Mouse (Mus musculus) ZHBTc4 (cell line): Measurements from ENCODE around the gene Saa3.
"Not testable (repeated sequence)": the region's sequence is repeated elsewhere in the genome, so short reads cannot be mapped to it uniquely, and the experiment has no call there.

Source experiments
- DNase-seq: peaks from one replicate; pipeline ENCODE4 v3.0.0-alpha.2; 2011; ENCODE audit warnings: low read depth, low spot score

Gene Saa3

DNA sequence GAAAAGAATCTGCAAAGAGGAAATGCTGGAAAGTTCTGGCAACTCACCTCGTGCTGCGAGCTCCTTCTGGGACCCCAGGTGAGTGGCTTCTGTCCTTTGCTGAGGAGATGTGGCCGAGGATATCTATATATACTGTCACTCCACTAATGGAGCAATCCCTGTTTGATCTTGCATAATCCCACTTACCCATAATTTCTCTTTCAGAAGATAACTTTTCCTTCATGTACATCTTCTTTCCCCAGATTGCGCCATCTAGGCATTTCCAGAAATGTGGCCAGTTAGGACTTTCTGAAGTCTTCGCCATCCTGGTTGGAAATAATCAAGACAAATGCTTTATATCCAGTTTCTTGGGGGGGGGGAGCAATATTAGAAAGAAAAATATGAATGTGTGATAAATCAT is at the start of gene Saa3:
Gene Saa3, minus strand, starts transcription at position 101 of the 400 bp plus-strand sequence.
- DNase-seq: no peak

GRCm38 (mm10) chr7:46764672-46765071 is 49.2 kb upstream of the Saa3 start:
- DNase-seq: no peak

DNA sequence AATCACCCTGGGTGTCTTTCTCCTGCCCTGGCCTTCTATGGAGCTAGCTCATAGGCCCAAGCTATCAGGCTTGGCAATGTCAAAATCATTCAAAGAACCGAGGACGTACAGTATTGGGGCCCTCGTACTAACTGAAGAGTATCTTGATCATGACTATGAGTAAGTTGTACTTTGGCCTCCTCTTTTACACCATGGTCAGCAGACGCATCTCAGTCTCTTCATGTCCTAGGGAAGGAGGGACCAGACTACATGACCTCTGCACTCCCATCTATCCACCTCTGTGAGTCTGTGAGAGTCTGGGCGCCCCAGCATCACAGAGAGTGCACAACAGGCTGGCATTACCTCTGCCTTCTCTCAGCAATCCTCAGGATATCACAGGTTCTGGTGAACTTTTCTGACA is 47.1 kb upstream of the Saa3 start:
- DNase-seq: no peak

- peak; percentile 55 for DNase-seq
These were observed 45.7 kb upstream of the Saa3 start for GRCm38 (mm10) chr7:46761049-46761795.

DNA sequence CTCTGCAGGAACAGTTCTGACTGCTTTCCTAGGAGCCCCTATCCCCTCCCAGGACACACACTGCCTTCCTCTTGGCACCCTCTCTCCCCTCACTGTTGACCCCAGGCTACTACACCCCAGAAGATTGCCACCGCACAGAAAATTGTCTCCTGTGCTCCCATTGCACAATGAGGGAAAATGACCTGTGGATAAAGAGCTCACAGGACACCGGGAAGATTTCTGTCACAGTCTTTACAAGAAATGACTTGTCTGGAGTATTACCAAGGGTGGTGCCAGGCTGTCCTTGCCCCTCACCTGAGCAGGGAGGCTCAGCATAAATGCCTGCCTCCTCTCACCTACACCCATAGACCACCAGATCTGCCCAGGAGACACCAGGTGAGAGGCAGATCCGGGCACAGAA is 36.0 kb upstream of the Saa3 start, which contains the start of gene Saa2:
Gene Saa2, plus strand, starts transcription at position 301 of the 400 bp plus-strand sequence.
- no peak for DNase-seq

DNA sequence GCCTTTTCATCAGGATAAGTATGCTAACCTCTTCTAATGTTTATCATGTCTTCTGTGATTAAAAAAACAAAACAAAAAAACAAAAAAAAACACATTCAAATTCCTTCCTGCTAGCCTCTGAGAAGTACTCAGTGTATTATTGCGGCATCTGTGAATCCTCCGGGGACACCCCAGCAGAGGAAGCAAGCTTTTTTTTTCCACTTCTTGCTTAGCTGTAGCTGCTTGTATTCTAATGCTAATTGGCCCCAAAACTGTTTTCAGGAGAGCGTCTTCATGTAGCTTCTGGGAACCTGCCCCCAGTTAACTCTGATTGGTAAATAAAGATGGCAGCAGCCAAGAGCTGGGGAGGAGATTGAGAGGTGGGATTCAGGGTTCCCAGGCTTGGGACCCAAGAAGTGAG is 33.0 kb upstream of the Saa3 start:
- peak; percentile 56 for DNase-seq

- DNase-seq: no peak
These were observed 30.9 kb upstream of the Saa3 start for GRCm38 (mm10) chr7:46746381-46746780.

DNA sequence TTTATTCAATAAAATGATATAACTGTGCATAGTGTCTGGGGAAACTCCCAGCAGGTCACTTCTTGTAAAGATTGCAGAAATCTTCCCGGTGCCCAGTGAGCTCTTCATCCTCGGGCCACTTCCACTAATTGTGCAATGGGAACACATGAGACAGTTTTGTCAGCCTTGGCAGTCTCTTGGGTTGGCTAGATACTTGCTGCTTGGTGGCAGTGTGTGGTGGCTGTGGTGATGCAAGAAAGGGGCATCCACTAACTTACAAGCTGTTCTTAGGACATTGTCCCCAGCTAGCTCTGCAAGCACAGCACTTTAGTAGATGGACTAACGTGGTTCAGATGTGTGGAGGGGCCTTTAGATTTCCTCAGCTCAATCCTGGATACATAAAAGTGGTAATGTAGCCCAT is 30.3 kb upstream of the Saa3 start:
- no peak for DNase-seq

DNA sequence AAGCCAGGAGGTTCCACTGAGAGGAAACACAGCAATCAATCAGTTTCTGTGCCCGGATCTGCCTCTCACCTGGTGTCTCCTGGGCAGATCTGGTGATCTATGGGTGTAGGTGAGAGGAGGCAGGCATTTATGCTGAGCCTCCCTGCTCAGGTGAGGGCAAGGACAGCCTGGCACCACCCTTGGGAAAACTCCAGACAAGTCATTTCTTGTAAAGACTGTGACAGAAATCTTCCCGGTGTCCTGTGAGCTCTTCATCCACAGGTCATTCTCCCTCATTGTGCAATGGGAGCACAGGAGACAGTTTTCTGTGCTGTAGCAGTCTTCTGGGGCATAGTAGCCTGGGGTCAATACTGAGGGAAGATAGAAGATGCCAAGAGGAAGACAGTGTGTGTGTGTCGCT is 27.4 kb upstream of the Saa3 start, which contains the start of gene Saa1:
Gene Saa1, minus strand, starts transcription at position 101 of the 400 bp plus-strand sequence.
- not testable (repeated sequence) for DNase-seq

- not testable (repeated sequence) for DNase-seq
These were observed 24.5 kb upstream of the Saa3 start for GRCm38 (mm10) chr7:46740041-46740440.

- DNase-seq: no peak
These were observed 23.3 kb upstream of the Saa3 start for GRCm38 (mm10) chr7:46738561-46739460.

DNA sequence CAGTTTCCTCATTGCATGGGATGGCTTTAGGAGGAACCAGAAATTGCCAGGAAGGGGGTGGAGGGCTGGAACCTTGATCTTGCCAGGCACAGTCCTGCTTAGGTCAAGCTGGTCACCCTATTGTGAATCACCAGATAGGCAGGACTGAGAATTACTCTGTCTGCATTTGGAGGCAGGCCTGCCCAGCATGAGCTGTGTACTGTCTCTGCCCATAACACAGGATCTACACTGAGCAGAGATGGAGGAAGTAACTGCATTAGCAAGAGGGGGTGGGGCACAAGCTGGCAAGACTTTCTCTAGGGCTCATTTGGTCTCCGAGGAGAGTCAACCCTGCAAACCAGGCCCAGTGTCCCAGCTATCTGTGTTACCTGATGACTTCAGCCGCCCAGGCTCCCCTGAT is 19.5 kb upstream of the Saa3 start:
- DNase-seq: no peak

DNA sequence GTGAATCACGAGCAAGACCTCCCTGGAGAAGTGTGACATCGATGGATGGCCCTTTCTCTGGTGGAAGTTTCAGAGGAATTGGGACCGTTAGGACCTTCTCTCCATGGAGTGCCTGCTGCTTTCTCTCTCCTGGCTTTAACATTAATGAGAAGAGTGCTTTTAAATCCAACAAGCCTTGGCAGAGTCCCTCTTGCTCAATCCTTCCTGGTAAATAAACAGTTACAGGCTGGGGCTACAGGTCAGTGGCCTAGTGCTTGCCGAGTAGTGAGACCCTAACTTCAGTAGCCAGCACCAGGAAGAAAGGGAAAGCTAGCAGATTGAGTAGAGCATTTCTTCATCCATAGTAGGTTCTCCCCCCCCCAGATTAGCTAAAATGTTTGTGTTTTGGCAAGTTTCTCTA is 17.0 kb upstream of the Saa3 start, which contains the start of gene Saa4:
Gene Saa4, minus strand, starts transcription at position 146 of the 400 bp plus-strand sequence.
- no peak for DNase-seq

- no peak for DNase-seq
These were observed 12.1 kb upstream of the Saa3 start for GRCm38 (mm10) chr7:46727584-46727983.

DNA sequence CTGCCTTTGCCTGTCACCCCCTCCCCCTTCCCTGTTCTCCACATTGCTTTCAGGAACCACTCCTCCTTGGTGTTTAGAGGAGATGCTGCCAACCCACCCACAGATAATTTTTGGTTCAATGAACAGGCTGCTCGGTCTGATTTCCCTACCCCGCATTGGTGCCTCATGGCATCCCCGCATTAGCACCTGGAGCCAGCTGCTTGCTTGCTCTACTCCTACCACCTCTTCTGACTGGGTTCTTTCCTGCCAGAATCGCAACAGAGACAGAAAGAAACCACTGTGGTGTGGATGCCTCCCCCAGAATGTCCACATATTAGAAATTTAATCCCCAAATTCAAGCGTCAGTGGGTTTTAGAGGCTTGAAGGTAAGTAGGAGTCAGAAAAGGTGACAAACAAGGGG is 8.9 kb upstream of the Saa3 start:
- no peak for DNase-seq

DNA sequence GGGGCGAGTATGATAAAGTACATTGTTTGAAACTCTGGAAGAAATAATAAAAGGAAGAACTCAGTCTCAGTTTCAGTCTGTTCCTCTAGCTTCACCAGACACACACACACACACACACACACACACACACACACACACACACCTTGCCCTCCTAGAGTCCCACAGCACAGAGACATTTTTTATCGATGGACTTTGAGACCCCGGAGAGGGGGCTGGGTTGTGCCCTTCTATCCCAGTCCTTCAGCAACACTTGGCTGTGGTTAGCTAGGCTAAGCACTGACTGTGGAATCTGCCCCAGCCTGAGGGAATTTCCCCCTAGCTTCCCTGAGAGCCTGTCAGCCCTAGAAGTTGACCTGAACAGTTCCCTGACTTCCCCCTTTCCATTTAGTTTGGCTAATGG is 8.3 kb upstream of the Saa3 start:
- DNase-seq: no peak

DNA sequence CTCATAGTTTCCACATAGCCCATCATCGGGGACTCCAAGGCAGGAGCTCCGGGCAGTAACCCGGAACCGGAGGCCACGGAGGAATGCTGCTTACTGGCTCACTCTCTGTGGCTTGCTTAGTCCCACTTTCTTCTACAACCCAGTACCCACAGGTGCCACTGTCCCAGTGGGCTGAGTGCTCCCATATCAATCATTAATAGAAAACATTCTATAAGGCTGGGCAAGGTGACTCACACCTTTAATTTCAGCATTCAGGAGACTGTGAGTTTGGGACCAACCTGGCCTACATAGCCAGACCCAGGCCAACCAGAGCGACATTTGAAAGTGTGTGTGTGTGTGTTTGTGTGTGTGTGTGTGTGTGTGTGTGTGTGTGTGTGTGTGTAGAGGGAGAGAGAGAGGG is 7.9 kb upstream of the Saa3 start:
- no peak for DNase-seq

GRCm38 (mm10) chr7:46720460-46720859 is 5.0 kb upstream of the Saa3 start:
- DNase-seq: no peak

- no peak for DNase-seq
These were observed 4.0 kb upstream of the Saa3 start for GRCm38 (mm10) chr7:46719526-46719925.

DNA sequence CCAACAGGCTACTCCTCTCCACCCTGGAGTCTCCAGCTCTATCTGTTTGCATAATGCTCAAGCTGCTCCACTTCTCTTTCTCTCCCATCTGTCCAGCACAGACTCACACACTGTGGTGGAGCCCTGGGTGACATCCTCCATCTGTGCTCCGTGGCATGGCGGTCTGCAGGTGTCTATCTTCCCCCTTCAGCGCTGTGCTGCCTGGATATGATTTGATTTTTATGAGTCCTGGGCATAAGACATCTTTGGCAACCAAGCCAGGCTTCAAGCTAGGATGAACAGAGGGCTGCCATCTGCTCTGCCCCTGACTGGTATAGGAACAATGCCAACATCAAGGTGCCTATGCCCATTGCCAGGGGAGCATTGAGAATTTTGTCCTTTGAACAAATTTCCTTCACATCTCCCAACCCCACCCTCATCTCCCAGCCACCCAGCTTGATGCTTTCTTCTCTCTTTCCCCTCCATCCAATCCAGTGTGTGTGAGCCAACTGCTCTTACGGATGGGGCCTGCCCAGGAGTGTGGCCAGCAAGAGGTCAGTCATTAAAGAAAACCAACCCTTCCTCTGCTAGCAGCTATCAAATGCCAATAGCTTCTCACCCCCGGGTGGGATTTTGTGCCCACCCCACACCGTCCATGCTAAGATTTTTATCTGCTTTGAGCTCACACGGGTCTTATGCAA is 3.2 kb upstream of the Saa3 start:
- no peak for DNase-seq

GRCm38 (mm10) chr7:46716897-46717296 is 1.4 kb upstream of the Saa3 start:
- no peak for DNase-seq

DNA sequence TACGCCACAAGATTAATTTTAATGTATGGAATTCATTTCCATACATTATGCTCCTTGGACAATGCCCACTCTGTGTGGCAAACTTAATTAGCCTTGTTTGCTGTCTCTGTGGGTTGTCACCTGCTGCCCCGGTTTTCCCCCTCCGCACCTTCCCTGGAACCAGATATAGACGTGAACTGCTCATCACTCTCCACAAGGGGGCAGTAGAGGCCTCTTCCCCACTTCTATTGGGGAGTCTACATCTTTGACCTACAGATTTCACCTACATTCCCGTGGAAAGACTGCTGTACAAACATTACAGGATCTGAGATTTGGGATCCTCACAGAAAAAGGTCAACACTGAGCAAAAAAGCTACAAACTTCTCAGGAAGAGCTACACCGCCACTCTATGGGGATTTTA is 982 bp downstream of the Saa3 start:
- peak; percentile 86 for DNase-seq
